Mouse (Mus musculus): ENCODE measurements at regions not wholly inside any gene's neighbourhood (a gene's known extent, or its start where the extent isn't known, plus 50 kb on each side); places are given as distances from the start of the nearest gene placed in this dataset.

- ATAC-seq (ENCODE audit: low TSS enrichment), result peak; percentile 99
These were observed 103.8 kb upstream of the 4930474N05Rik start for GRCm38 (mm10) chr14:35990951-35991350.

All from frontal cortex, adult (tissue).